In genomic region chr13:56024410-56025026, GRCm38 (mm10) we compare ENCODE assay signal across 11 mouse cellular contexts.
A peak's percentile ranks its signal among the peaks of the same experiment; 100 is the strongest.
DNase-seq lines count a peak whose midpoint lies in the region; ATAC-seq and TF ChIP-seq lines count a peak whose summit lies in the region.
"Had no signal": no experiment of that assay in that cellular context is flagged by ENCODE, and none has a peak within 500 bp of the region (broad histone marks: within the 10 kb centered on the region; RNA-seq: fewer than 3 reads in every experiment).

No protein-coding gene starts in this region.

- H3K4me3 ChIP-seq in kidney, embryonic 15.5 days (replicated peaks): peak overlapping the region; percentile 29
- peak overlapping the region; percentile 77 for H3K4me3 ChIP-seq in megakaryocyte, embryonic 14.5 days (replicated peaks)
- no peak overlapping the region for H3K4me3 ChIP-seq in limb, embryonic 14.5 days (replicated peaks; ENCODE audit: low read length)

- WGBS in kidney, embryonic 15.5 days: 23% methylated on average over 14 of the region's 14 CpGs
- 35% methylated on average over 14 of the region's 14 CpGs for WGBS in limb, embryonic 14.5 days

- H3K9ac ChIP-seq in kidney, embryonic 15.5 days: no peak overlapping the region
- no peak overlapping the region for H3K9ac ChIP-seq in limb, embryonic 14.5 days (ENCODE audit: low read depth, low read length, severe bottlenecking)

- no peak for DNase-seq in kidney, postnatal 4 days
- no peak for DNase-seq in limb, embryonic 14.5 days (ENCODE audit: low spot score)
- DNase-seq in urinary bladder, postnatal 14 days (ENCODE audit: low spot score): no peak
- no peak for DNase-seq in layer of hippocampus, adult 18-20 months (ENCODE audit: low spot score in 2 of 2)
- DNase-seq: cerebellum, adult 18-20 months; gastrocnemius, postnatal 36 days had no signal

- peaks cover 22% of the 10 kb centered on the region for H3K27me3 ChIP-seq in kidney, embryonic 15.5 days
- peaks cover 29% of the 10 kb centered on the region for H3K27me3 ChIP-seq in megakaryocyte, embryonic 14.5 days (replicated peaks)
- H3K27me3 ChIP-seq in limb, embryonic 14.5 days (ENCODE audit: control insufficient read depth, insufficient read depth, low read length): no peaks in the 10 kb centered on the region; the same call in 1 of the 2 replicates
- H3K27me3 ChIP-seq: CH12.LX had no signal

- H3K36me3 ChIP-seq in kidney, embryonic 15.5 days: no peaks in the 10 kb centered on the region
- H3K36me3 ChIP-seq in megakaryocyte, embryonic 14.5 days (replicated peaks; ENCODE audit: low read length): no peaks in the 10 kb centered on the region
- H3K36me3 ChIP-seq in limb, embryonic 14.5 days (ENCODE audit: control insufficient read depth, insufficient read depth, low read length): no peaks in the 10 kb centered on the region

- no peak for TF ChIP-seq POLR2A in limb, embryonic 14.5 days (IDR thresholded peaks at IDR 0.05; ENCODE audit: borderline replicate concordance, extremely low read depth, insufficient read depth, insufficient read length)

- no peak for ATAC-seq in kidney, embryonic 15.5 days (replicated peaks; ENCODE audit: low FRiP score)
- no peak for ATAC-seq in megakaryocyte, adult 5-6 weeks (ENCODE audit: poor library complexity, severe bottlenecking)
- no peak for ATAC-seq in limb, embryonic 14.5 days (ENCODE audit: low FRiP score, low read depth)
- ATAC-seq: hindbrain, embryonic 16.5 days had no signal

- H3K9me3 ChIP-seq in kidney, embryonic 15.5 days (replicated peaks): no peaks in the 10 kb centered on the region
- H3K9me3 ChIP-seq in megakaryocyte, embryonic 14.5 days: no peaks in the 10 kb centered on the region
- H3K9me3 ChIP-seq in limb, embryonic 14.5 days (ENCODE audit: control insufficient read depth, low read length): no peaks in the 10 kb centered on the region

- H3K4me2 ChIP-seq in kidney, embryonic 15.5 days: peak overlapping the region; percentile 47
- peak overlapping the region; percentile 22 for H3K4me2 ChIP-seq in limb, embryonic 14.5 days (replicated peaks; ENCODE audit: low read depth, low read length, severe bottlenecking)

- no peak overlapping the region for H3K27ac ChIP-seq in kidney, embryonic 15.5 days
- H3K27ac ChIP-seq in limb, embryonic 14.5 days (replicated peaks; ENCODE audit: low read depth, low read length): no peak overlapping the region

- H3K4me1 ChIP-seq in kidney, embryonic 15.5 days: peaks cover 10% of the 10 kb centered on the region
- H3K4me1 ChIP-seq in megakaryocyte, embryonic 14.5 days: peaks cover 5% of the 10 kb centered on the region; the same call in 1 of the 2 replicates
- H3K4me1 ChIP-seq in limb, embryonic 14.5 days (ENCODE audit: control insufficient read depth, insufficient read depth, low read length): peaks cover 12% of the 10 kb centered on the region; the same call in 1 of the 2 replicates
